Mouse (Mus musculus) CD4-positive, CD25-positive, alpha-beta regulatory T cell, adult 4 months (primary cell): ENCODE measurements at regions not wholly inside any gene's neighbourhood (a gene's known extent, or its start where the extent isn't known, plus 50 kb on each side); places are given as distances from the start of the nearest gene placed in this dataset.
"Not testable (repeated sequence)": the region's sequence is repeated elsewhere in the genome, so short reads cannot be mapped to it uniquely, and the experiment has no call there.

Experiments used
- ATAC-seq: one replicate; pipeline ENCODE4 v1.8.0; 2017

DNA sequence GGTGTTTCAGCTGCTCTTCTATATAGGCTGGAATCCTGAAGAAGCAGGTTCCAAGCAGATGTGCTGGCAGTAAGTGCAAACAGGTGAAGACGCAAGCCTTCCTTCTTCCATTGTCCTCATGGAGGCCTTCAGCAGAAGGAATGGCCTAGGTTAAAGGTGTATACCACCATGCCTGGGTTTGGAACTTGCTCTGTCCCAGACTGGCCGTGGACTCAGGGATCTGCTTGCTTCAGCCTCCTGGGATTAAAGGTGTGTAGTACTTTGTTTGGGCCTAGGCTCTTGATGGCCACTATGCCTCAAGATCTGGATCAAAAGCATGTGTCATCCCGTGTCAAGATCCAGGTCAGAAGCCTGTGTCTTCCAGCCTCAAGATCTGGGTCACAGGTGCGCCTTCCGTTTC is 257.0 kb upstream of the Nr5a2 start:
- ATAC-seq = no peak

DNA sequence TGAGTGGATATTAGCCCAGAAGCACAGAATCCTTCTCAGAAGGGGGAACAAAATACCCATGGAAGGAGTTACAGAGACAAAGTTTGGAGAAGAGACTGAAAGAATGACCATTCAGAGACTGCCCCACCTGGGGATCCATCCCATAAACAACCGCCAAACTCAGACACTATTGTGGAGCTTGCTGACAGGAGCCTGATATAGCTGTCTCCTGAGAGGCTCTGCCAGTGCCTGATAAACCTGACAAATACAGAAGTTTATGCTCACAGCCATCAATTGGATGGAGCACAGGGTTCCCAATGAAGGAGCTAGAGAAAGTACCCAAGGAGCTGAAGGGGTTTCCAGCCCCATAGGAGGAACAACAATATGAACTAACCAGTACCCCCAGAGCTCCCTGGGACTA is 254.1 kb upstream of the Nr5a2 start:
- not testable (repeated sequence) for ATAC-seq

GRCm38 (mm10) chr1:137213717-137214116 is 253.5 kb upstream of the Nr5a2 start:
- no peak for ATAC-seq

- ATAC-seq = no peak
These were observed 252.6 kb upstream of the Nr5a2 start for GRCm38 (mm10) chr1:137212856-137213255.

GRCm38 (mm10) chr1:137204371-137204770 is 244.1 kb upstream of the Nr5a2 start:
- ATAC-seq = no peak

- ATAC-seq = no peak
These were observed 243.3 kb upstream of the Nr5a2 start for GRCm38 (mm10) chr1:137203512-137203911.

GRCm38 (mm10) chr1:137200931-137201330 is 240.7 kb upstream of the Nr5a2 start:
- no peak for ATAC-seq

DNA sequence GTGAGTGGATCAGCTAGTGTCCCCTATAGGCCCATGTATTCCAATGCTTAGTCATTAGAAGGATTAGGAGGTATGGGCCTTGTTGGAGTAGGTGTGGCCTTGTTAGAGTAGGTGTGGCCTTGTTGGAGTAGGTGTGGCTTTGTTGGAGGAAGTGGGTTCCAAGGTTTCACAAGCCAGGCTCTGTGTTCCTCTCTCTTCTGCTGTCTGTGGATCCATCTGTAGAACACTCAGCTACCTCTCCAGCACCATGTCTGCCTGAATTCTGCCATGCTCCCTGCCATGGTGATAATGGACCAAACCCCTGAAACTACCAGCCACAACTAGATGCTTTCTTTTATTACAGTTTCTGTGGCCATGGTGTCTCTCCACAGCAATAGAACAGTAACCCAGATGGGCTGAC is 235.7 kb upstream of the Nr5a2 start:
- ATAC-seq = no peak

DNA sequence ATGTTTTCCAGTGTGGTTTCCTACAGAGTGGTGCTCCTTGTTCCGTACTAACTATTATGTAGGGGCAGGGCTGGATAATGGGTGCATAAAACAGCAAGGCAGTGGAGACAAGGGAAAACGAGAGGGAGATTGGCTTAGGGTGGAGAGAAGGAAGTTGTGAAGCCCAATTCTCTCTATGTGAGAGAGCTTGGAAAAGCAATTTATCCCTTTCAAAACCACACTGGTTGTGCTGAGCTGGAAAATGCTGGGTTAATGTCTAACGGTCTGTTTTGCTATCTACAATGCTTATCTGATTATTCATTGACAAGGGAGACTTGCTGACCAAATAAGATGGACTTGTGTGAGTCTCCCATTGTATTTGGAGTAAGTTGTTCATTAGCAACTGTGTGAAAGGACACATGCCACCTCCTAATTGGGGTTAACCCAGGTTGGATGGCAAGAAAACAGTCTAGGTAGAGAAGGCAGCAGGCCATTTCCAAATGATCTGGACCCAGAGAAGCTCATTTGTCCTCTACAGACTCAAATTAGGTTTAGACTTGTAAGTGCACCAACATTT is 234.9 kb upstream of the Nr5a2 start:
- ATAC-seq = no peak

DNA sequence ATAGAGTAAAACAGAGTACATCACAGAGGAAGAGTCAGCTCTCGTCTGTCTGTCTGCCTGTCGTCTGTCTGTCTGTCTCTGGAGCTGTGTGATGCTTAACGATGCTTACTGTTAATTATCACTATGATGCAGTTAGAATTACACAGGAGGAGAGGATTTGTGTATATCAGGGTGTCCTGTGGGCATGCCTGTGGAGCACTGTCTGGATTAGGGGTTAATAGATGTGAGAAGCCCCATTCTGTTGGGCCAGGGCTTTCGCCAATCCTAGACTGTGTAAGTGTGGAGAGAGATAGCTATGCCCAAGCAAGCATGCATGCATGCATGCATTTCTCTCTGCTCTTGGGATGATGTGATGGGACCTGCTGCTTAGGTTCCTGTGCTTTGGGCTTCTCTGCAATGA is 218.0 kb upstream of the Nr5a2 start:
- no peak for ATAC-seq

- ATAC-seq = no peak
These were observed 216.4 kb upstream of the Nr5a2 start for GRCm38 (mm10) chr1:137176696-137177095.

DNA sequence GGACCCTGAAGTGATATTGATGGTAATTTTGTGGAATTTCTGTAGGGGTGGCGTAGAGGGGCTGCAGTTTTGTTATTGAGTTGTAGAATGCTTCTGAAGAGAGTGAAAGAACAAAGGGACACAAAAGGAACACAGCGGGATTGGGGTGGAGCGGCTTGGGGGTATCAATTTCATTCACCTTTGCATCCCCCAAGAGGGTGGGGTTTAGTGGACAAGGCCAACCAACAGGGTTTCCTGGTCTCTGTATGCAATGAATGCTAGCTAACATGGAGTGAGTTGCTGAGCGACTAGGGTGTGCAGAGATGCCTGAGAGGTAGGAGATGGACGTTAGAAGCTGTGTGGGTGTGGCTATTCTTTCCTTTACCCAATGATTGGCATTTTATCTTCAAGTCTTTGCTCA is 213.8 kb upstream of the Nr5a2 start:
- no peak for ATAC-seq

GRCm38 (mm10) chr1:137172128-137172527 is 211.9 kb upstream of the Nr5a2 start:
- ATAC-seq = no peak

- no peak for ATAC-seq
These were observed 211.2 kb upstream of the Nr5a2 start for GRCm38 (mm10) chr1:137171451-137171850.

DNA sequence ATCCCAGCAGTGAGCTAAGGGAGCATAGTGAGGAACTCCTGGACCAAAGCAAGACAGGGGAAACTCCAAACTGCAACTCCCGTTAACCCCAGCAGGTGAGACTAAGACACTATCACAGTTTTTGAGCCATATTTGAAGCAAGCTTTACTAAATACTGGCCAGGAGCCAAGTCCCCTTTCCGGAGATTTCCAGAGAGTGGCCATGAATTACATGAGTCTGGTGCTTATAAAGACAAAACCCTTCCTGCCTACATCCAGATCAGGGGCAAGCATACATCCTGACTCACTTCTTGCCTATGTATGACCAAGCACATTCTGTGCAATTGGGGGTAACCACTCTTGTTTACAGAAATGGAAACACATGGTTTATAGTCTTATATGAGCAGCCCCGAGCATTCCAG is 187.6 kb upstream of the Nr5a2 start:
- ATAC-seq = no peak

GRCm38 (mm10) chr1:137141879-137142570 is 181.8 kb upstream of the Nr5a2 start:
- no peak for ATAC-seq

DNA sequence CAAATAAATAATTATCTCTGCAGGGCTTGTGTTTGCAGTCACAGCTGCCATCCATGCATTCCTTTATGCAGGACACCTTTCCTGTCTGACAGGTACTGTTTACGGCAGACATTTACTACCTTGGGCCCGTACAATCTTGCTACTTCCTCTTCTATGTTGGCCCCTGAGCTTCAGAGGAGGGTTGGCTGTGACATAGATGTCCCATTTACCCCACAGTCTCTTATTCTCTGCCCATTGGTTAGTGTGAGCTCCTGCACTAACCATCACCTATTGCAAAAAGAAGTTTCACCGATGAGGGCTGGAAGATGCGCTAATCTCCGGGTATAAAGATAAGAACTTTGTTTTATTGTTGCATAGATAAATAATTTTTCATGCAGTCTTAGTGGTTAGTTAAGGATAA is 181.1 kb upstream of the Nr5a2 start:
- ATAC-seq = no peak

DNA sequence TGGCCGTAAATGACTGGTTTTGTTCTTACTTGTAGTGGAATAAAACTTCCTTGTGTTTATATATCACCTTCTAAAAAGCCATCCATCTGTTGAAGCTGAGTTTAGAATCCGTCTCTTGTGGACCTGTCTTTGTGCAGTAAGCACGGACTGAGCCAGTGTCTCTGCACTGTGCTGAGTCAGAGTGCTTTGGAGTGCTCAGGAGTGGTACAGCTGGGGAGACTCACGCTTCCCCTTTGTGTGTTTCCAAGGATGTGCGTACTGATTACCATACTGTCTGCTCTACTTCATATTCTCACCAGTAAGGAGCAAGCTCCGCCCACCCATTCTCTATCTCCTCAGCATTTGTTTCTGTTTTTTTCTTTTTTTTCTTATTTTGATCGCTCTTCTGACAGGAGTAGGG is 175.9 kb upstream of the Nr5a2 start:
- ATAC-seq = no peak

GRCm38 (mm10) chr1:137133734-137134133 is 173.5 kb upstream of the Nr5a2 start:
- no peak for ATAC-seq

DNA sequence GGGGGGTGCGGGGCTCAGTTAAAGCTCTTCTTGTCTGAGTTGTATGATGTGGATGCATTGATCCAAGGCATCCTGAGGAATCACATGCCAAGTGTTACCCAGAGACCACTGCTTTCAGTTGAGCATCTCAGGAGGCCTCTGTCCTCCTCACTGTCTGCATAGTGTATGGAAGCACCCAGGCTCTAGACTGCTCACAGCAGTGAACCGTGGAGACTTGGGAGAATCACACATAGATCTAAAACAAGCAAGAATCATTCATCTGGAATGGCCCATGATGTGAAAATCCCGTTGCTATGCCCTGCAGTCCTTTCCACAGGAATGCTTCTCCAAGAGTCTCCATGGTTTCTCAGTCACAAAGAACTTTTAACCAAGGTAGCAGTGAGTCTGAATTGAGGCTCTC is 170.0 kb upstream of the Nr5a2 start:
- no peak for ATAC-seq

DNA sequence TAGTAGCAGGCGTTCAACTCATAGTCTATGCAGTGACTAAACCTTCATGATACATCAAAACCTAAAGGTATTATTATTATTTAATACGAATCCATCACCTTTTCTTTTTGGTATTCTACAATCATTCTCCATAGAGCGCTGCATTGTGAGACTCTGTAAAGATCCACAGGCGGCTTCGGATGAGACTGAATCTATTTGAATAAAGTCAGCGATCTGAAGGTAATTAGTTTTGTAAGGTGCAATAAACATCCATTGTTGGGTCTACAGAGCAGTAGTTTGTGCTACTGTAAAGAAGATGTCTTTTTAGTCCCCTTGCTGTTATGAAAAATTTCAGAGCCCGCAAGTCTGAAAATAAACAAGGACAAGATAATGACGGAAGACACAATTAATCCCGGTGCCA is 168.9 kb upstream of the Nr5a2 start:
- no peak for ATAC-seq

GRCm38 (mm10) chr1:137117866-137118265 is 157.6 kb upstream of the Nr5a2 start:
- no peak for ATAC-seq

GRCm38 (mm10) chr1:137106444-137106843 is 146.2 kb upstream of the Nr5a2 start:
- ATAC-seq = no peak

DNA sequence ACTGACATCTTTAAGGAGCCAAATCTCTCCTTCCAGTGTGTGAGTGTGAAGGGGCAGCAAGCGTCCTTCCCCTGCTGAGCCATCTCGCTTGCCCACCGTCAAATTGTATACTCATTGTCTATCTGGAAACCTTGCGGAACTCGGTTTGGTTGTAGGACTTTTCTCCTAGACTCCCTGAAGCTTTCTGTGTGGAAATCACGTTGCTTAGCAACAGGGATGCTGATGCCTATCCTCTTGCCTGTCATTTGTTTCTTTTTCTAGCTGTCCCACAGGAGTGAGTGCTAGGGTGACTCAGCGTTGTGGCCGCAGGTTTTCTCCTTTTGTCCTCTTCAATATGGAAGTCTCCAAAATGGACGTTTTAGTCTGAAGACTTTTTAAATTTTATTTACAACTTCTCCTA is 131.5 kb upstream of the Nr5a2 start:
- ATAC-seq = no peak

- ATAC-seq = no peak
These were observed 127.9 kb upstream of the Nr5a2 start for GRCm38 (mm10) chr1:137088148-137088547.
